Mouse (Mus musculus): ENCODE results near the gene Mbip.

Mbip gene

GRCm38 (mm10) chr12:56345367-56346089, at the start of gene Mbip:
TSS of gene Mbip (minus strand) at chr12:56345894.
- DNase-seq: peak; percentile 95

- DNase-seq: no peak
Observed at GRCm38 (mm10) chr12:56387647-56388205, 42.0 kb upstream of the Mbip start.

DNA sequence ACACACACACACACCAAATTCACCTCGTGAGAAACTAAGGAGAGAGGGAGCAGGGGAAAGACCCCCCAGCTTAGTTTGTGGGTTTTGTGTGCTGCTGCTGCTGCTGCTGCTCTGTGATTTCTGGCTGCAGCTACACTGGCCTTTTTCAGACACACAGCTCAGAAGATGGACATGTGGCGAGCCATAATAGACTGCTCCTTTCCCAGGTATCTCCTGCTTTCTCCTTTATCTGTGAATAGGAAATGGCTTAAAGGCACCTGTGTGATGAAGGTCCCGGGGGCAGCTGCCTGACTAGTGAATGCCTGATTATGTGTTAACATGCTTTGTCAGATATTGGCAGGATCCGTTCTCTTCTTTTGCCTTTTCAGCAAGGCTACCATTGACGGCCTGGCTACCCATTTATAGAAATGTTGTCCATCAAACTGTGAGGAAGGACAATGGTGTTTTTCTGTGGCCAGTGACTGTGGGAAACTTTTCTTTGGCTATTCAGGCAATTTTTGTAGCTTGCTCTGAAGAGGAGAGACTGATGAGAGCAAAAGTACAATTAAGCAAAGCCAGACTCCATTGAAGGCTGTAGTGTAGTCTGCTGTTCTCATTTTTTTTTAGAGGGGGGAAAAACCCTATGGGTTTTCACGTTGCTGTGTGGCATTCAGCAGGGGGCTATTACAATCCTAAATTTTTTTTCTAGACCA, 41.4 kb upstream of the Mbip start:
- no peak for DNase-seq

GRCm38 (mm10) chr12:56344771-56345314, 851 bp downstream of the Mbip start:
- no peak for DNase-seq

DNA sequence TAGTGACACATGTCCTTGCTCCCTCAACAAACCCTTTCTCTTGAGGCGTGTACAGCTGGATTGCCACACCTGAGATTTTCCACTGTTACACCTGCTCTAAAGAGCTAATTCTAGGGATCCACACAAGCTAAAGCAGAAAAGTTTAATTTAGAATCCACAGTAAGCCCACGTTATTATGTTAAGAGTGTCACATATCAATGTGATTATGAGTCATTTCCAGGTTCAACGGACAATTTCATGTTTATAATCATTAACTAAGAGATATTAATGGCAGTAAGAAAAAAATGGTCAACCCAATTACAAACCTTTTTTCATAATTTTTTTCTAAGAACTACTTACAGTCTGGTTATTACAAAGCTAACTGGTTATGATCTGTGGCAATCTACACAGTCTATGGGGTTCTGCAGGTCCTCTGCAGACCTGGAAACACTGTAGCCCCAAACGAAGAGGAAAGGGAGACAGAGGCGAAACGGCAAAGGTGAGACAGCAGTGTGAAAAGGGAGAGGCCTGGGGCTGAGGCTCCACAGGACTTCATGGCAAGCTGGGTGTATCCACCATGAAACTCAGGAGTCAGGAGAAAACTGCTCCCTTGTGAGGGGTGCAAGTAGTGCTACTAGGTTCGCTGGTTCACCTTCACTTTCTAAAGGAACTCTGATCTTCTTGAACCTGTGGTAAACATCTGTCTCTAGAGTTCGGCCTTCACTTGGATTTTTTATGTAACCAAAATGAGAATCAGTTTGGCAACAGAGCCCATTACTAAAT, 6.2 kb downstream of the Mbip start:
- DNase-seq: no peak

DNA sequence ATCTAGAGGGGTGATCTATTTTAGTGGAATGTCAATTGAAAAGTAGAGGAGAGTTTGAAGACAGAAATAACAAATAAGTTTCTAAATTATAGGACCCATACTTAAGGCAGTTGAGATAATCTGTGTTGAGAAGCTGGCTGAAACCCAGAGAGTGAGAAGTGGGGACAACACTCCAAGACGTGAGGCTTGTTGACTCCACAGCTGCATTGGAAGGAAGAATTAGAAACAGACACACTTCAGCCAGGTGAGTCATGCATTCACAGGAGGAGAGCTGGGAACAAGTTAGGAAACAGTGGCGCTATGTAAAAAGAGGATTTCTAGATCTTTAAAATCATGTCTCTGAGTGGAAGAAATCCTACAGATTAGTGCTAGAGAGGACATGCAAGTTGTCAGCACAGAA, 12.2 kb downstream of the Mbip start:
- no peak for DNase-seq

DNA sequence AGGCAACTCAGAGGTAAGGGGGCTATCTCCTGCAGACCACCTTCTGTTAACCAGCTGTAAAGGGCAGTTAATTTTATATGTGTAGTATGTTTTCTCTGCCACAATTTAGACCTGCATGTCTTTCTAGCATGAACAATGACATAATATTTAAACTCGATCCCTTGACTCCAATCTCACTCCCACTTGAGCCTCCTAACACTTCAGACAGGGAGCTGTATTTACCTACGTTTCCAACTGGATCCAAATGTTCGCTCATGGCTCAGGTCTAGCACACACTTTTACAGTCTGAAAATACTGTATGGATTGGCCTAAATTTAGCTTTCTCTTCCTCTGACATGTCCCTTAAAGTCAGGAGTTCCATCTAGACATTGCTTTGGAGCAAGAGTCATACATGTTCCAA, 13.2 kb downstream of the Mbip start:
- DNase-seq: no peak

DNA sequence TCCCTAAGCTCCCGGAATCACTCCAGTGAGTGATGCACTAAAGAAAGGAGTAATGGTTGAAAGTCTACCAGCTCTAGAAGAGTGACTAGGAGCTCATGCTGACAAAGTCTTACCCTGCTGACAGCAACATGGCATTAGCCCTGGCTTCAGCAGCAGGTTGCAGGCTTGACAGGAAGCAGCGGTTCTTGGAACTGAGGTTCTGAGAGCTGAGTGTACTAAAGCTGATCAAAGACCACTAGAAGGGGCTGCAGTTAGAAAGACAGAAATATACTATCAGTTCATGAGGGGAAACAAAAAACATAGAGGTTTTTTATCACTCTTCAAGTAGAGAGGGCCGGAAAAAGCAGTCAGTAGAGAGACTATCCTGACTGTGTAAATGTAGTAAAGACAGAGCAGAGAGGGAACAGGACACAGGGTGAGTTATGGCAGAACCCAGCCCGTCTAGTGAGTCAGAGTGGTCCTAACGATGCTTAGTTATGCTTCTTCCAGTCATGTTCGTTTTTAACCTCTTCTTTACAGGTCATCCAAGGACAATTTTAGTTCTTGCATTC, 18.2 kb downstream of the Mbip start:
- DNase-seq: no peak

DNA sequence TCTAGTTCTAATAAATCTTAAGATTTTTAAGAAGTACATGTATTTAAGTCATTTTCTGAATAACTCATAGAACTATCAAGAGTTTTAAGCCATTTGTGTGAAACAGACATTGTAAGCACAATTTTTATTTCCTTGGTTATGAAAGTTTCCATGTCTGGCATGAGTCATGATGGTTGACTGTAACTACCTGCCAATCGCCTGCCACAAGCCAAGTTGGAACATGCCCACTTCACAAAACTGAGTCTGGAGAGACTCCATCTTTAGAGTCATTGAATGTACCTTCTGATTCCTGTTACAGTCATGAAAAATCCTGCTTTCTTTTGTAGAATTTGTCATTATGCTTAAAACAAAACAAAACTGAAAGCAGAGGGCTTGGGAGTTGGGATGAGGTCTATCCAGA, 19.8 kb downstream of the Mbip start:
- DNase-seq: no peak

DNA sequence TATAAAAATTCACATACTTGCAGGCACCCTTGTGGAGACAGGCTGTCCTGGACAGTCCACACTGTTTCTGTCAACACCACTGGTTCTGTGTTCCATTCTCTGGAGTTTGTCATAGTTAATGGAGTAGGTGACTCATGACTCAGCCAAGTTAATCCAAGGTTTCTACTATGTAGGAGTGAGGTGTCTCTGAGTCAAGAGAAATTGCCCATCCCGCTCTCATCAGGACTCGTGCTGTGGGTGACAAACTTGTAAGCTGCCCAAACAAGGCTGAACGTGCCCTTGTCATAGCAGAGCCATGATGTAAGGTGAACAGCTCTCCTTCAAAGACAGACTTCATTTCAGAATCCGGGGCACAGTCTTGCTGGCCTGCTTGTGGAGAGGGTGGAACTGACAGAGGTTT, 26.8 kb downstream of the Mbip start:
- no peak for DNase-seq

GRCm38 (mm10) chr12:56318059-56318458, 27.6 kb downstream of the Mbip start:
- DNase-seq: no peak

DNA sequence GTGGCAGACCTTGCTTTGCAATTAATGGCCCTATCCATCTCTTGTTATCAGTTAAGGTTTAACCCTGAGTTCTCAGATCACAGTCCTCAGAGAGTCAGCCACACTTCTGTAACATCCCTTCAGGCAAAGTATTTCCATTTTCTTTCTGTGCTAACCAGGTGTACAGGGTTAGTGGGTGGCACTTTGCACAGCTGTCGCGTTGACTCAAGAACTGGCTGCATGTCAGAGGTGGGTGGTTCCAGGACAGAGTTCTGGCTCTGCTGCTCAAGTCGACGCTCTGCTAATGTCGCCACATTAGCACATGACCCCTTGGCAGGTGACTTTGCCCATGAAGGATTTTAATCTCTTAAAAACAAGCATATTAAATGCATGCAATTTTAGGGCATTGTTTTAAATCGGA, 39.9 kb downstream of the Mbip start:
- no peak for DNase-seq

DNA sequence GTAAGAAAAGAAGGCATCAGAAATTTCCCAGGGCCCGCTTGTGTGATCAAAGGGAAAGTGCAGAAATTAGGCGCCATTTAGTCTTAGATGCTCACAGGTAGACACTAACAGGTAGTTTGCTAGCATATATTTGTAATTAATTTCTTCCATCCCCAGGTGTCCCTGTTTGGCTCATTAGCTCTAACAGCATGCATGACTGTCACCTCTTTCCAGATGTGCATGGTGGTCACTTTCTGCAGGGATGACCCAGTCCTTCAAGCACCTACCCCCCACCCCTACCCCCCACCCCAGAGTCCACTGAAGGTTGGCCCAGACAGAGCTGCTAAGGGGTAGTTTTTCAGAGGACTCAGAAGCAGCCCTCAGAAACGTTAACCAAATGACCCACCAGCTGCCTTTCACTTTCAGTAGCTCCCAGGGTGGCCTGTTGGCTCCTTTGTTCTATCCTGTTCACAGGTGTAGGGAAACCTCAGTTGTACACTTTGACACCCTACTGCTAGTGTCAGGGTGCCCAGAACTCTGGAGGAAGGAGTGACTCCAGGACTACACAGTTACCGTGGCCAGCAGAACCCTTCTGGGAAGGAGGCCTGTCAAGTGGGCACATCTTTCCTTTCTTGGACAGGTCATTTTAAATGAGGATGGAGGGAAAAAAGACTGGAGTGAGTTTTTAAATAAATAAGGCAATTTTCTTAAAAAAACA, 43.2 kb downstream of the Mbip start:
- DNase-seq: no peak

DNA sequence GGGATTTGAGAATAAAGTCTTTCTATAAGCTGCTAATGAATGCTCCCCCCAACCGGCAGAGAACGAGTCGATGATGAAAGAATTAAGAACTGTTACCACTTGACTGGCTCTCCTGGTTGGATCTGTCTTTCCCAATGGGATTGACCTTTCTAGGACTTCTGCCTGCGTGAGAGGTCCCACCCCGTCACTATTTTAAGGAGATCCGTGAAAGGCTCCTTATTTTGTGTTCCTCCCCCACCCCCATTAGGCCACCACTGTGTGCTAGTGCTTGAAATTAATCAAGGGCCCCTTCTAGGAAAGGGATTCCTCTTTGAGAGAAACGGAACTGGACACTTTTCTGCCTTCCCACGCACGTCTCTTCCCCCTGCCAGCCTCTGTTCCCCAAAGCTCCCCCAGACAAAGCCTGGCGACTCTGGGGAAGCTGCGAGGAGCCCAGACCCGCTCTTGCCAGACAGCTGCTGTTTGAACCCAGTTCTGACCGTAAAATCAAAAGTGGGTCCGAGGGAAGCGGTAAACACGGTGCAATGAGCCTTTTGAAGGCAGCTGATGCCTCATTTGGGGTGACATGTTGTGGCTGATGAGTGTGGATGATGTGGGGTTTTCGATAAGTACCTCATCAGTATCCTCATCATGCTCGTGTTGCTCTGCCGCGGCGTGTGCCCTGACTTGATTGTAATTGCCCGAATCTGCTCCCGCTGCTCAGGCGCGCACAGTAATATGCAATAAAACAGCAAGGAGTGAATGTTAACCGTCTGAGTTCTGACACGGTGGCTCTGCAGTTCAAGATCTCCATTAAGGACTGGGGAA, 44.0 kb downstream of the Mbip start:
- DNase-seq: no peak

DNA sequence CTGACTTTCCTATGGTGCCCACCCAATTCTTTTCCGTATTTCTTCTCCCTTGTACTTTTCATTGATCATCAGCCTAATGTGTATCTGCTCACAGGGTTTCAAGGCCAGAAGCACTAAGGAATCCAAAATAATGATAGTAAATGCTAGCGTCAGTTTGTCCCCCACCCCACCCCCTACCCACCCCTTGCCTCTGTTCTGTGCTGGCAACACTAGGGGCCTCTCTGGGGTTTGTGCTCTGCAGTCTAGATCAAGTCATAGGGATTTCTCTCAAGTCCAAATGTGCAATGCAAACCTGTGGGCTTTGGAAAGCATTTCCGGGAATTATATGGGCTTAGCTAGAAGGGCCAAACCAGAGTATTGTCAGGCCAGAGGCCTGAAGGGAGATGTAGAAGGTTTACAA, 46.1 kb downstream of the Mbip start:
- DNase-seq: no peak

GRCm38 (mm10) chr12:56298919-56299318, 46.8 kb downstream of the Mbip start:
- no peak for DNase-seq

DNA sequence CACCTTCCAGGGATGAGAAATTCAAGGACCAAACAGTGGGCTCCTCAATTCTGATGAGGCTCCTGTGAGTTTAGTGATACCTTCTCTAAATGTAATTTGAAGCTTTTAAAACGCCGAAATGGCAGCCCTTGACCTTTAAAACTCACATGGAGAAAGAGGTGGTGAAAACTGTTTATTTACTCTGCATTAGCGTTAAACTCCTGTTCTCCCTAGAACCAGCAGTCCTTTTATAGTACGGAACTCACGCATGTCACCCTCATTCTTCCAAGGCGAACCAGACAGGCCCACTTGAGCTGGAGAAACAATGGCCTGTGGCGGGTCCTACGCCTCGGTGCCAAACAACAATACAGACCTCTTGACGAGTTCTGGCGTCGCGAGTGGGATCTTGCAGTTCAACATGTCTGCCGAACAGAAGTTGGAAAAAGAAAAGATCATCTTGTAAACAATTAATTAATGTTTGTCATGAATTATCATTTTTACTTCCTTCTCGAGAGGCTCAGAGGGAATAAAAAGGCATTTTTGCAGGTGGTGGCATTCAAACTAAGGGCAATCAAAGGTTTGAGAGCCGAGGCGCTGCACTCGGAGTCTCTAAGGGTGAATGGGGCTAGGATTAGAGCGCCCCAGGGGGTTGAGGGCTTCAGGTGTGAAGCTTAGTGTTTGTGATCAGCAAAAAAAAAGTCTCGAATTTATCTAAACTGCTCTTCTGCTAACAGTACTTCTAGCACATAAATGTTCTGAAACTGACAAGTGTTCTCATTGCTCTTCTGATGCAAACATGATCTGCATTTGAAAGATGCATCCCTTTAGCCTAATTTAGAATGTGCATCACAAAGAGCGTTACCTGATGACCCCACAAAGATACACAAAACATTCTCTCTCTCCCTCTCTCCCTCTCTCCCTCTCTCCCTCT, 47.5 kb downstream of the Mbip start:
- DNase-seq: no peak

- DNase-seq: no peak
Observed at GRCm38 (mm10) chr12:56297099-56297498, 48.6 kb downstream of the Mbip start.

GRCm38 (mm10) chr12:56296524-56296923, 49.2 kb downstream of the Mbip start:
- DNase-seq: peak; percentile 15

DNA sequence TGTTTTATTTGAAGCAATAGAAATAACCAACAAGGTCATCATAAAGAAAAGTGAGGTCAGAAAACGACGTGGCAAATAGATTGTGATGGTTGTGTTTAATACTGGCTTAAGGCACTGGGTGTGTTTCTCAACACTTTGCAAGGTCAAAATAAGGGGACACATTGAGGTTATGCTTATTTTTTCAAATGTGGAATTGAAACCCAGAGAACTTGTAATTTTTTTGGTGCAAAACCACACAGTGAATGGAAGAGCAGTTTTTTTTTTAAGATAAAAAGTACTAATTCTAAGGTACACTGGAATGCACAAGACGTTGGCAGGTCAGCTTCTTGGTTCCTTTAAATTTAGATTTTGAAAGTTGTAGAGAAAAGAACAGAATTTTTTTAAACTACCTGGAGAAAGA, 50.5 kb downstream of the Mbip start:
- no peak for DNase-seq

All from kidney, adult 11 months (tissue).